8 mouse cellular contexts compared by ENCODE assay signal in genomic region chr7:3691919-3692318, GRCm38 (mm10). TPM values are rescaled to one million over a fixed set of nuclear protein-coding genes. Genes with fewer than 3 reads are reported as not detected.
A peak's percentile ranks its signal among the peaks of the same experiment; 100 is the strongest.
DNase-seq lines count a peak whose midpoint lies in the region; ATAC-seq and TF ChIP-seq lines count a peak whose summit lies in the region.
"Had no signal": no experiment of that assay in that cellular context is flagged by ENCODE, and none has a peak within 500 bp of the region (broad histone marks: within the 10 kb centered on the region; RNA-seq: fewer than 3 reads in every experiment).

No protein-coding gene starts in this region.

- H3K9ac ChIP-seq in forebrain, embryonic 13.5 days, result peak overlapping the region; percentile 91
- H3K9ac ChIP-seq in liver, embryonic 11.5 days (ENCODE audit: low read depth, low read length), result peak overlapping the region; percentile 70

- peaks cover 8% of the 10 kb centered on the region for H3K36me3 ChIP-seq in spleen, adult 2 months (ENCODE audit: control insufficient read depth, insufficient read depth, low read length)
- peaks cover 22% of the 10 kb centered on the region; the same call in 1 of the 2 replicates for H3K36me3 ChIP-seq in forebrain, embryonic 13.5 days (ENCODE audit: poor library complexity, severe bottlenecking)
- peaks cover 3% of the 10 kb centered on the region; the same call in 1 of the 2 replicates for H3K36me3 ChIP-seq in liver, embryonic 11.5 days (ENCODE audit: control insufficient read depth, insufficient read depth, low read length)

- H3K4me1 ChIP-seq in spleen, adult 2 months (ENCODE audit: control insufficient read depth, insufficient read depth, insufficient read length), result peaks cover 6% of the 10 kb centered on the region; the same call in 1 of the 2 replicates
- H3K4me1 ChIP-seq in forebrain, embryonic 13.5 days, result peaks cover 26% of the 10 kb centered on the region
- peaks cover 12% of the 10 kb centered on the region for H3K4me1 ChIP-seq in liver, embryonic 11.5 days (replicated peaks; ENCODE audit: control insufficient read depth, insufficient read depth, low read length)

- ATAC-seq in forebrain, embryonic 13.5 days, result no peak
- no peak for ATAC-seq in liver, embryonic 11.5 days (replicated peaks; ENCODE audit: low FRiP score)

- TF ChIP-seq CTCF in spleen, adult 2 months (IDR thresholded peaks at IDR 0.05; ENCODE audit: extremely low read depth, insufficient read depth, insufficient read length, insufficient replicate concordance), result no peak

- DNase-seq in spleen, adult 2 months (ENCODE audit: low read depth in 1 of 2, low spot score in 2 of 2), result no peak
- DNase-seq in spleen, adult 12 weeks (ENCODE audit: low spot score), result no peak
- no peak for DNase-seq in liver, embryonic 11.5 days (ENCODE audit: low spot score)
- DNase-seq in adrenal gland, postnatal 36 days, result no peak
- no peak for DNase-seq in frontal cortex, postnatal 10 days (ENCODE audit: low spot score in 2 of 2)
- DNase-seq in kidney, adult 8-10 months, result no peak
- DNase-seq: cerebellum, postnatal 14 days had no signal

- H3K27ac ChIP-seq in spleen, adult 2 months (ENCODE audit: insufficient read depth, low read length), result no peak overlapping the region
- no peak overlapping the region; the same call in 1 of the 2 replicates for H3K27ac ChIP-seq in forebrain, embryonic 13.5 days
- no peak overlapping the region for H3K27ac ChIP-seq in liver, embryonic 11.5 days (ENCODE audit: low read depth, low read length)

- peak overlapping the region; percentile 72 for H3K4me3 ChIP-seq in spleen, adult 2 months (ENCODE audit: extremely low read depth, insufficient read depth, insufficient read length)
- peak overlapping the region; percentile 75 for H3K4me3 ChIP-seq in forebrain, embryonic 13.5 days
- peak overlapping the region; percentile 76 for H3K4me3 ChIP-seq in liver, embryonic 11.5 days (ENCODE audit: low read depth, low read length)

- TF ChIP-seq POLR2A in spleen, adult 2 months (IDR thresholded peaks at IDR 0.05; ENCODE audit: low read depth, low read length), result no peak

- no peaks in the 10 kb centered on the region for H3K9me3 ChIP-seq in forebrain, embryonic 13.5 days (replicated peaks)
- no peaks in the 10 kb centered on the region for H3K9me3 ChIP-seq in liver, embryonic 11.5 days (ENCODE audit: control insufficient read depth, low read length)

- no peaks in the 10 kb centered on the region for H3K27me3 ChIP-seq in spleen, adult 2 months (ENCODE audit: control insufficient read depth, insufficient read depth, low read length)
- no peaks in the 10 kb centered on the region for H3K27me3 ChIP-seq in forebrain, embryonic 13.5 days
- no peaks in the 10 kb centered on the region for H3K27me3 ChIP-seq in liver, embryonic 11.5 days (replicated peaks; ENCODE audit: control insufficient read depth, insufficient read depth, low read length)

- peak overlapping the region; percentile 84 for H3K4me2 ChIP-seq in forebrain, embryonic 13.5 days
- peak overlapping the region; percentile 98 for H3K4me2 ChIP-seq in liver, embryonic 11.5 days

- 8% methylated on average over 3 of the region's 3 CpGs for WGBS in spleen, adult 2 months
- 44% methylated on average over 3 of the region's 3 CpGs for WGBS in forebrain, embryonic 13.5 days
- 15% methylated on average over 3 of the region's 3 CpGs for WGBS in liver, embryonic 11.5 days

RNA-seq across cellular contexts. Expression of gene Tsen34, which starts 0.7 kb away (rescaled TPM):
- polyA plus RNA-seq in spleen, adult 2 months (2012; rRNA removed), result 29.2 and 47.1 TPM in 2 replicates
- polyA plus RNA-seq in forebrain, embryonic 13.5 days (2015; fragmentation: Nextera tagmentation; extraction: Ambion mirVana), result 227 and 236 TPM in 2 replicates
- polyA plus RNA-seq in liver, embryonic 11.5 days (2014; fragmentation: Nextera tagmentation; extraction: Ambion mirVana), result 103 and 106 TPM in 2 replicates
- 100 to 1,000 TPM in 1 of 2 experiments, 10 to 100 TPM in 1; 99.5 to 113 TPM for total RNA-seq in adrenal gland, postnatal 36 days (2021)

RNA-seq across cellular contexts. Expression of gene Mboat7, which starts 1.4 kb away (rescaled TPM):
- polyA plus RNA-seq in spleen, adult 2 months (2012; rRNA removed), result 57.0 and 57.2 TPM in 2 replicates
- 36.2 and 41.6 TPM in 2 replicates for polyA plus RNA-seq in forebrain, embryonic 13.5 days (2015; fragmentation: Nextera tagmentation; extraction: Ambion mirVana)
- 35.7 and 36.7 TPM in 2 replicates for polyA plus RNA-seq in liver, embryonic 11.5 days (2014; fragmentation: Nextera tagmentation; extraction: Ambion mirVana)
- total RNA-seq in adrenal gland, postnatal 36 days (2021), result 10 to 100 TPM; 62.4 to 66.6 TPM

RNA-seq across cellular contexts. Expression of gene Rps9, which starts 11.9 kb away (rescaled TPM):
- 1,349 and 2,225 TPM in 2 replicates for polyA plus RNA-seq in spleen, adult 2 months (2012; rRNA removed)
- 1,199 and 1,336 TPM in 2 replicates for polyA plus RNA-seq in forebrain, embryonic 13.5 days (2015; fragmentation: Nextera tagmentation; extraction: Ambion mirVana)
- 1,767 and 1,846 TPM in 2 replicates for polyA plus RNA-seq in liver, embryonic 11.5 days (2014; fragmentation: Nextera tagmentation; extraction: Ambion mirVana)
- total RNA-seq in adrenal gland, postnatal 36 days (2021), result 1,000 to 10,000 TPM; 1,002 to 1,021 TPM

RNA-seq across cellular contexts. Expression of gene Tmc4, which starts 14.6 kb away (rescaled TPM):
- 7.6 and 8.4 TPM in 2 replicates for polyA plus RNA-seq in spleen, adult 2 months (2012; rRNA removed)
- 2.1 and 3.4 TPM in 2 replicates for polyA plus RNA-seq in forebrain, embryonic 13.5 days (2015; fragmentation: Nextera tagmentation; extraction: Ambion mirVana)
- 10.0 and 12.1 TPM in 2 replicates for polyA plus RNA-seq in liver, embryonic 11.5 days (2014; fragmentation: Nextera tagmentation; extraction: Ambion mirVana)
- 10 to 100 TPM in 1 of 2 experiments, 1 to 10 TPM in 1; 8.7 to 11.6 TPM for total RNA-seq in adrenal gland, postnatal 36 days (2021)

RNA-seq across cellular contexts. Expression of gene Leng1, which starts 26.3 kb away (rescaled TPM):
- 1.8 and 2.3 TPM in 2 replicates for polyA plus RNA-seq in spleen, adult 2 months (2012; rRNA removed)
- 16.1 and 19.2 TPM in 2 replicates for polyA plus RNA-seq in forebrain, embryonic 13.5 days (2015; fragmentation: Nextera tagmentation; extraction: Ambion mirVana)
- 13.4 and 13.5 TPM in 2 replicates for polyA plus RNA-seq in liver, embryonic 11.5 days (2014; fragmentation: Nextera tagmentation; extraction: Ambion mirVana)
- 10 to 100 TPM; 14.0 to 15.0 TPM for total RNA-seq in adrenal gland, postnatal 36 days (2021)
